Mouse (Mus musculus) bone marrow, adult 2 months (tissue): ENCODE results near the gene Proca1. TPM values are rescaled to one million over a fixed set of nuclear protein-coding genes. Genes with fewer than 3 reads are reported as not detected.
A peak's percentile ranks its signal among the peaks of the same experiment; 100 is the strongest.

Source experiments
- H3K27ac ChIP-seq: fragments of 200-500 bp; 2 replicates; pipeline ENCODE4 v1.5.1; 2012; ENCODE audit warnings: low read depth, mild to moderate bottlenecking, control low read depth, inconsistent platforms, low read length; ENCODE audit not compliant: control insufficient read depth, poor library complexity, insufficient read depth
- H3K4me1 ChIP-seq: fragments of 200-500 bp; 2 replicates; pipeline ENCODE4 v1.6.1; 2011; ENCODE audit warnings: low read length; ENCODE audit not compliant: control insufficient read depth, insufficient read depth
- H3K4me3 ChIP-seq: fragments of 200-500 bp; replicated peaks from 2 replicates; pipeline ENCODE3; 2011; ENCODE audit warnings: mild to moderate bottlenecking, low read depth, low read length, control low read depth; ENCODE audit not compliant: control insufficient read depth
- CTCF ChIP-seq: fragments of 200-500 bp; IDR thresholded peaks from 2 replicates; pipeline ENCODE4 v1.5.1; 2011; ENCODE audit warnings: low read length, control low read depth; ENCODE audit not compliant: control insufficient read depth, insufficient read depth
- POLR2A ChIP-seq: fragments of 200-500 bp; IDR thresholded peaks from 2 replicates; pipeline ENCODE4 v1.6.1; 2011; ENCODE audit warnings: low read depth, mild to moderate bottlenecking, control low read depth, low read length, borderline replicate concordance; ENCODE audit not compliant: control insufficient read depth
- WGBS: fragments of 180-500 bp; shearing (Covaris S2); methylation state at CpG from one replicate; pipeline ENCODE4 v1.1.7; 2018; 5-methylcytosine and 5-hydroxymethylcytosine counted together
- polyA plus RNA-seq: library from polyadenylated mRNA; stranded (reverse); fragments of >200 nt; gene quantifications from 2 replicates; pipeline ENCODE4 v1.2.4, GENCODE M21; 2011; ENCODE audit warnings: low replicate concordance; ENCODE audit not compliant: missing spikeins, insufficient read depth, insufficient read length

Proca1 gene
- polyA plus RNA-seq, 1 experiment = 3.3 TPM

GRCm38 (mm10) chr11:78210615-78211014, 17.4 kb downstream of the Proca1 start:
- no peak overlapping the region for H3K4me3 ChIP-seq
- no peak for TF ChIP-seq POLR2A
- TF ChIP-seq CTCF = no peak
- WGBS = 83% methylated on average over 7 of the region's 7 CpGs
- no peak overlapping the region for H3K27ac ChIP-seq
- peaks cover 2% of the 10 kb centered on the region for H3K4me1 ChIP-seq

- TF ChIP-seq CTCF = no peak
- no peak overlapping the region for H3K4me3 ChIP-seq
- no peak overlapping the region for H3K27ac ChIP-seq
- WGBS = 77% methylated on average over 5 of the region's 5 CpGs
- peaks cover 2% of the 10 kb centered on the region for H3K4me1 ChIP-seq
Measured at GRCm38 (mm10) chr11:78211513-78211912, 18.3 kb downstream of the Proca1 start.

- TF ChIP-seq CTCF (no peak), POLR2A (no peak)
- Histone ChIP-seq H3K4me3 (peak overlapping the region; percentile 37), H3K4me1 (peaks cover 2% of the 10 kb centered on the region), H3K27ac (peak overlapping the region; percentile 78)
- 28% methylated on average over 14 of the region's 14 CpGs for WGBS
Measured at GRCm38 (mm10) chr11:78213086-78213817, 20.1 kb downstream of the Proca1 start.

GRCm38 (mm10) chr11:78215709-78216317, 22.6 kb downstream of the Proca1 start:
- WGBS = 80% methylated on average over 11 of the region's 11 CpGs

GRCm38 (mm10) chr11:78223586-78223985, 30.4 kb downstream of the Proca1 start:
- H3K4me1 ChIP-seq = no peaks in the 10 kb centered on the region
- 93% methylated on average over 4 of the region's 4 CpGs for WGBS
- H3K4me3 ChIP-seq = no peak overlapping the region
- no peak for TF ChIP-seq POLR2A
- no peak for TF ChIP-seq CTCF
- no peak overlapping the region for H3K27ac ChIP-seq

More at GRCm38 (mm10) chr11:78215709-78216317, 22.6 kb downstream of the Proca1 start:
- Histone ChIP-seq H3K4me1 (peaks cover 2% of the 10 kb centered on the region), H3K27ac (peak overlapping the region; percentile 22; the same call in 1 of the 2 replicates), H3K4me3 (no peak overlapping the region)
- no peak for TF ChIP-seq CTCF

GRCm38 (mm10) chr11:78231518-78231917, 38.3 kb downstream of the Proca1 start:
- H3K4me1 ChIP-seq = no peaks in the 10 kb centered on the region
- no peak overlapping the region for H3K27ac ChIP-seq
- WGBS = 73% methylated on average over 6 of the region's 6 CpGs
- TF ChIP-seq POLR2A (no peak), CTCF (no peak)
- no peak overlapping the region for H3K4me3 ChIP-seq

GRCm38 (mm10) chr11:78240193-78240857, 47.1 kb downstream of the Proca1 start:
- 92% methylated on average over 9 of the region's 9 CpGs for WGBS
- no peaks in the 10 kb centered on the region; the same call in 1 of the 2 replicates for H3K4me1 ChIP-seq
- H3K27ac ChIP-seq = no peak overlapping the region
- TF ChIP-seq POLR2A = no peak
- no peak for TF ChIP-seq CTCF
- no peak overlapping the region for H3K4me3 ChIP-seq

- Histone ChIP-seq H3K4me1 (no peaks in the 10 kb centered on the region; the same call in 1 of the 2 replicates), H3K4me3 (peak overlapping the region; percentile 85), H3K27ac (peak overlapping the region; percentile 97)
- TF ChIP-seq POLR2A (no peak), CTCF (no peak)
- WGBS = 0% methylated on average over 19 of the region's 19 CpGs
Measured at GRCm38 (mm10) chr11:78245261-78245626, 52.1 kb downstream of the Proca1 start.
